Mouse (Mus musculus) stomach, embryonic 14.5 days (tissue): ENCODE data around the gene Ppp1cc. TPM values are rescaled to one million over a fixed set of nuclear protein-coding genes. Genes with fewer than 3 reads are reported as not detected.

Experiments used
- ATAC-seq: fragments of 200-750 bp; cut with Nextera tagmentation; 2 replicates; pipeline ENCODE4 v1.8.0; 2017; ENCODE audit warnings: low read depth, moderate TSS enrichment; ENCODE audit not compliant: insufficient number of reproducible peaks, insufficient read depth, low FRiP score
- H3K27ac ChIP-seq: fragments of 300-500 bp; sonication (generic); 2 replicates; pipeline ENCODE4 v1.5.1; 2014; ENCODE audit warnings: mild to moderate bottlenecking, low read length, moderate library complexity, mixed read lengths
- H3K27me3 ChIP-seq: fragments of 300-500 bp; sonication (generic); 2 replicates; pipeline ENCODE4 v1.6.1; 2014; ENCODE audit warnings: low read length, control low read depth, mixed read lengths; ENCODE audit not compliant: control insufficient read depth, insufficient read depth
- H3K36me3 ChIP-seq: fragments of 300-500 bp; sonication (generic); 2 replicates; pipeline ENCODE4 v1.6.1; 2014; ENCODE audit warnings: mild to moderate bottlenecking, control low read depth, low read length, moderate library complexity, mixed read lengths; ENCODE audit not compliant: control insufficient read depth, insufficient read depth
- H3K4me1 ChIP-seq: fragments of 300-500 bp; sonication (generic); 2 replicates; pipeline ENCODE4 v1.6.1; 2014; ENCODE audit warnings: low read length, control low read depth, mixed read lengths; ENCODE audit not compliant: control insufficient read depth, insufficient read depth
- H3K4me2 ChIP-seq: fragments of 300-500 bp; sonication (generic); replicated peaks from 2 replicates; pipeline ENCODE4 v1.6.1; 2014; ENCODE audit warnings: low read depth, low read length, control low read depth
- H3K4me3 ChIP-seq: fragments of 300-500 bp; sonication (generic); 2 replicates; pipeline ENCODE4 v1.5.1; 2014; ENCODE audit warnings: low read depth, low read length, control low read depth
- H3K9ac ChIP-seq: fragments of 300-500 bp; sonication (generic); replicated peaks from 2 replicates; pipeline ENCODE4 v1.6.1; 2014; ENCODE audit warnings: low read depth, mild to moderate bottlenecking, control low read depth, low read length, moderate library complexity, mixed read lengths
- H3K9me3 ChIP-seq: fragments of 300-500 bp; sonication (generic); 2 replicates; pipeline ENCODE4 v1.6.1; 2016; ENCODE audit warnings: low read depth, low read length, control low read depth; ENCODE audit not compliant: control insufficient read depth
- WGBS: fragments of 180-500 bp; shearing (Covaris S2); extraction: QIAGEN DNeasy Blood & Tissue Kit; methylation state at CpG from one replicate; pipeline ENCODE4 v1.1.7; 2014; 5-methylcytosine and 5-hydroxymethylcytosine counted together
- polyA plus RNA-seq: library from polyadenylated mRNA; unstranded; fragments of >200 nt; fragmentation: Nextera tagmentation; extraction: Ambion mirVana; gene quantifications from 2 replicates; pipeline ENCODE4 v1.2.1, GENCODE M21; 2014

Gene Ppp1cc
- polyA plus RNA-seq, 1 experiment from 2014 or later = 234 TPM

DNA sequence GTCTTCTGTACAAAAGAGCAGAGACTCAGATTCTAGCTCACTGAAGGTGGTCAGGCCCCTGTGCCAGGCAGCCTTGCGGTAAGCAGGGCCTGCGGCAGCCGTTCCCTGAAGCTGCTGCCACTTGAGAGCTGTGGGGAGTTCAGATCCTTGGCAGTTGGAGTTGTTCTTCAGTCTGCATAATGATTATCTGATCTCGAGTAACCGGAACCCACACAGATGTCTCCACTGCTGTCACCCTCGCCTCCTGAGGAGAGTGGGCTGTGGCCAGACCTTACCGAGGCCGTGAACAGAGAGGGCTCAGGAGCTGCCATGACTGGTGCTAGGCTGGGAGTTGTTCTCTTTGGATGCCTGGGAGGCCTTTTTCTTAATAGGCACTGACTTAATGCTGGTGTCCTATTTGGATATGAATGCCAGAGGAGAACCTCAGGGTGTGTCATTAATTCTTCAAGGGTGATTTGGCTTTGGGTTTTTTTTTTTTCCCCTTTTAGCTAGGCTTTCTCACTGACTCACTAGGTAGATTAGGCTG, 8.6 kb downstream of the Ppp1cc start:
- Histone ChIP-seq H3K4me2 (no peak overlapping the region), H3K4me1 (peaks cover 17% of the 10 kb centered on the region), H3K9ac (no peak overlapping the region), H3K9me3 (no peaks in the 10 kb centered on the region), H3K27me3 (no peaks in the 10 kb centered on the region), H3K36me3 (peaks cover 57% of the 10 kb centered on the region), H3K27ac (no peak overlapping the region), H3K4me3 (no peak overlapping the region)
- no peak for ATAC-seq
- WGBS = 62% methylated on average over 8 of the region's 8 CpGs

DNA sequence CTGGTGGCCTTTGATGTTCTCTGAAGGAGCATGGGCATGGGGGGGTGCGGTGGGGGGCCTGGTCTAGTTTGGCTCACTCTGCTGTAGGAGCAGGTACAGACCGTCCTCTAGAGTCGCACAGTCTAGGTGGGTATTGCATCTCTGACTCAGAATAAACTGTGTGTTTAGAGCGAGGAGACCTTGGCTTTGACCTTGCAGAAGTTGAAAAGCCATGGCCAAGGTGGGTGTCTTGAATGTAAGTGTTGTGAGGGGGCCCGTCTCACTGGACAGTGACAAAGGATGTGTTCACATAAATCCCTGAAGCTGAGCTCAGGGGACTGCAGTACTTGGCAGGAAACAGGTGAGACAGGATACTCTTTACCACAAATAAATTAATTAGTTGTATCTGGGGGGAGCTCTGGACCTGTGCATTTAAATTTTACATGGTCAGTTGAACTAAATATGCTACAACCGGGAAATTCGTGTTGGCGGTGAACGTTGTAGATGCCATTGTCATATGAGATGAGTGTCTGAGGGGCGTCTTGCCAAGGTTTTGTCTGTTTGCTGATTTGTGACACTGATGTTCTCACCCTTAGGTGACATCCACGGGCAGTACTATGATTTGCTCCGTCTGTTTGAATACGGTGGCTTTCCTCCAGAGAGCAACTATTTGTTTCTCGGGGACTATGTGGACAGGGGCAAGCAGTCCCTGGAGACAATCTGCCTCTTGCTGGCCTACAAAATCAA, 10.4 kb downstream of the Ppp1cc start:
- no peak overlapping the region for H3K4me2 ChIP-seq
- no peak for ATAC-seq
- H3K4me1 ChIP-seq = 0 out of 2 replicates have a peak, but pooled peaks cover 6% of the 10 kb centered on the region
- H3K9ac ChIP-seq = no peak overlapping the region
- H3K9me3 ChIP-seq = no peaks in the 10 kb centered on the region
- no peak overlapping the region for H3K27ac ChIP-seq
- WGBS = 88% methylated on average over 14 of the region's 14 CpGs
- no peak overlapping the region for H3K4me3 ChIP-seq
- H3K27me3 ChIP-seq = no peaks in the 10 kb centered on the region
- H3K36me3 ChIP-seq = peaks cover 70% of the 10 kb centered on the region

DNA sequence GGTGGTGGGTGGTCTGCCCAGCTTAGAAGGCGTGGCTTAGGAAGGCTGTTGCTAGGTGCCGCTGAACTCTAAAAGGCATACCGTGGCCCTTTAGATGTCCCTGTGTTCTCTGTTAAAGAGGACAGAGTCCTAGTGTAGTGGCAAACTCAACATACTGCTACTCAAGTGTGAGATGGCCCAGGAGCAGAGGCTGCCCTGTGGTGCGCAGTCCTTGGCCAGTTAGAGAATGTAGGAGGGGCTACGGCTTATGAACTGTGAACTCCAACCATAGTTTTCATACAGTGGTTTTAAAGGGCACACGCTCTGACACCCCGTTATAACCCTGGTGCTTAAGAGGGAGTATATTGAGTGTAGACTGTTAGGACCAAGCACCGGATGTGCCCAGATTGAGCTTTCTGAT, 13.0 kb downstream of the Ppp1cc start:
- 93% methylated on average over 8 of the region's 8 CpGs for WGBS
- Histone ChIP-seq H3K4me1 (0 out of 2 replicates have a peak, but pooled peaks cover 4% of the 10 kb centered on the region), H3K4me3 (no peak overlapping the region), H3K4me2 (no peak overlapping the region), H3K9me3 (no peaks in the 10 kb centered on the region), H3K27ac (no peak overlapping the region), H3K27me3 (no peaks in the 10 kb centered on the region), H3K9ac (no peak overlapping the region), H3K36me3 (peaks cover 67% of the 10 kb centered on the region)
- no peak for ATAC-seq

DNA sequence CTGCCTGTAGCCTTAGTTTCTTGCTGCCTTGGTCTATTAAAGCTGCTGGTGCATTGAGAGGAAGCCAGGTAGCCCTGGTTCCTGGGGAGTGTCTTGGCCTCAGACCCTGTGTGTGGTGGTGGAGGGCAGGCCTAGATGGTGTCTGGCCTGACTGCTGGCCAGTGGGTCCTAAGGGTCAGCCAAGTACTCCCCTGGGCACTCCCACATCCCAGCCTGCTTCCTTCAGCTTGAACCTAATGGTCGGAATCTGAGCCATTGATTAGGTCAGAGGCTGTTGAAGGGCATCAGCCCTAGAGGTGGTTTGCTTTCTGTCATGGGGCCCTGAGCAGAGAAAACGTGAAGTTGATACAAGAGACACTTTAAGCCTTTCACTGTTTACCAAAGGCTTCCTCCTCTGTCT, 17.3 kb downstream of the Ppp1cc start:
- no peak overlapping the region for H3K4me2 ChIP-seq
- H3K9ac ChIP-seq = no peak overlapping the region
- H3K27me3 ChIP-seq = no peaks in the 10 kb centered on the region
- H3K4me3 ChIP-seq = no peak overlapping the region
- peaks cover 49% of the 10 kb centered on the region for H3K36me3 ChIP-seq
- no peaks in the 10 kb centered on the region for H3K9me3 ChIP-seq
- 48% methylated on average over 2 of the region's 2 CpGs for WGBS
- no peak overlapping the region for H3K27ac ChIP-seq
- ATAC-seq = no peak
- no peaks in the 10 kb centered on the region for H3K4me1 ChIP-seq

DNA sequence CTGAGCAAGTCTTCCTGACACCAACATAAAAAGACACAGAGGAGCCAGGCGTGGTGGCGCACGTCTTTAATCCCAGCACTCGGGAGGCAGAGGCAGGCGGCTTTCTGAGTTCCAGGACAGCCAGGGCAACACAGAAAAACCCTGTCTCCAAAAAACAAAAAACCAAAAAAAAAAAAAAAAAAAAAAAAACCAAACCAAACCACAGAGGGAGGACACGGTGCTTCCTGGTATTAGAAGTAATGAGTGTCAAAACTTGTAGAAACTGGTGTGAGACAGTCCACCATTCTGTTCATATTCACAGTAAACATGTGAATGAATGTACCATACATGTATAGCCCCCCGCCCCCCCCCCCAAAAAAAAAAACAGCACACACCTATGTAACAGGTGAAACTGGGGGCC, 17.9 kb downstream of the Ppp1cc start:
- WGBS = 90% methylated on average over 7 of the region's 7 CpGs
- Histone ChIP-seq H3K9ac (no peak overlapping the region), H3K4me2 (no peak overlapping the region), H3K4me3 (no peak overlapping the region), H3K4me1 (no peaks in the 10 kb centered on the region), H3K36me3 (peaks cover 43% of the 10 kb centered on the region), H3K9me3 (no peaks in the 10 kb centered on the region), H3K27me3 (no peaks in the 10 kb centered on the region), H3K27ac (no peak overlapping the region)
- no peak for ATAC-seq

DNA sequence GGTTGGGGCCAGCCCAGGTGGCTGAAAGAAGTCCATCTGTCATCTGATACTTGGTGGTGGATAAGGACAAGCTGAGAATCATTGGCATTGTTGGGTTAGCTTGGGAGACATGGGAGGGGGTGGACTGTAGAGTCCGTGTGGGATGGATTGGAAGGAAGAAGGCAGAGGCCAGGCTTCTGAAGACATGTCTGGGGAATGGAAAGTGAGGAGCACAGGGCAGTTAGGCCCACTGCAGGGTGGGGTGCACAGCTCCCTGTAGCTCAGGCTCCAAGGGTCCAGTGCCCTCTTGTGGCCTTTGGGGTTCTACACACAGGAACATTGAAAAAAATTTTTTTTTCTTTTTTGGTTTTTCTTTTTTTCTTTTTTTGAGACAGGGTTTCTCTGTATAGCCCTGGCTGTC, 18.3 kb downstream of the Ppp1cc start:
- 29% methylated on average over 1 of the region's 1 CpGs for WGBS
- Histone ChIP-seq H3K27me3 (no peaks in the 10 kb centered on the region), H3K9me3 (no peaks in the 10 kb centered on the region), H3K4me1 (no peaks in the 10 kb centered on the region), H3K36me3 (peaks cover 39% of the 10 kb centered on the region), H3K9ac (no peak overlapping the region), H3K4me3 (no peak overlapping the region), H3K27ac (no peak overlapping the region), H3K4me2 (no peak overlapping the region)
- peak; percentile 54; the same call in 1 of the 2 replicates for ATAC-seq

DNA sequence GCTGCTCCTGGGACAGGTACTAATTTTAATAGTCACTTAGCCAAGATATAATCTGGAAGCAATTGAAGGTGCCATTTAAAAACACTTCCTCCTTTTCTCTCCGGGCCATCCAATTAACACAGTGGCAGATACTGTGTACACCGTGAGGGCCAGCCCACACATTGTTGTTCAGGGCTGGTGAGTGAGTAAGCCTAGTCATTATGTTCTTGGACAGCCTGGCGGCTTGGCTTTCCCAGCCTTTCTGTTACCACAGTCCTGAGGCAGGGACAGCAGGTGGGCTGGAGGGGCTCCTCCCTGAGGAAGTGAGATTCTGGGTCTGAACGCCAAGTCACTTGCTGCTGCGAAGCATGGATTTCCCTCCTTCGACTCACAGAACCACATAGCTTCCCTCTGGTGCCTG, 21.6 kb downstream of the Ppp1cc start:
- no peak overlapping the region for H3K4me3 ChIP-seq
- no peaks in the 10 kb centered on the region for H3K27me3 ChIP-seq
- peaks cover 15% of the 10 kb centered on the region; the same call in 1 of the 2 replicates for H3K36me3 ChIP-seq
- WGBS = 63% methylated on average over 6 of the region's 6 CpGs
- no peaks in the 10 kb centered on the region for H3K9me3 ChIP-seq
- no peak for ATAC-seq
- no peaks in the 10 kb centered on the region for H3K4me1 ChIP-seq
- H3K4me2 ChIP-seq = no peak overlapping the region
- H3K9ac ChIP-seq = no peak overlapping the region
- H3K27ac ChIP-seq = no peak overlapping the region

DNA sequence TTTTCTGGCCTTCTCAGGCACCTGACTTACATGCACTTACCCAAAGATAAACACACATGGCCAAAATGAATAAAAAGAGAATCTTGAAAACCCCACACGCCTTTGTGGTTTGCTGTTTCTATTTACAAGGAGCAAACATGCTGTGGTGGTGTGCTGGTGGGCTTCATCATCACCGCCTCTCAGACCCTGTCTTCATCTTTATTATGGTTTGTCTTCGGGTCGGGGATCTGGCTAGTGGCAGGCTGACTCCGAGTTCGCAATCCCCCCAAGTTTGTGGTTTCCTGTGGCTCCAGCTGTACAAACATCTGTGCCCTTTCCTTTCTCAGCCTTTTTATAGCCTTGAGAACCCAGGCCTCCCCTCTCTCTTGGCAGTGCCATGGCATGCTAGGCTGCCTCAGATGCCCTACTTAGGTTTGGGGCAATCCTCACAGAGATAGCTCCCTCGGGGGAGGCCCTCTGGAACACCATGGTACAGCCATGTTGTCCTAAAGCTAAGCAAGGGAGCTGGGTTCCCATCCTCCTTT, 26.3 kb downstream of the Ppp1cc start:
- no peaks in the 10 kb centered on the region for H3K36me3 ChIP-seq
- H3K4me1 ChIP-seq = no peaks in the 10 kb centered on the region
- H3K4me3 ChIP-seq = no peak overlapping the region
- H3K9ac ChIP-seq = no peak overlapping the region
- 83% methylated on average over 7 of the region's 7 CpGs for WGBS
- no peaks in the 10 kb centered on the region for H3K27me3 ChIP-seq
- H3K9me3 ChIP-seq = no peaks in the 10 kb centered on the region
- no peak for ATAC-seq
- H3K4me2 ChIP-seq = no peak overlapping the region
- H3K27ac ChIP-seq = no peak overlapping the region
